Mouse (Mus musculus): ENCODE measurements around the gene Nit1. TPM values are rescaled to one million over a fixed set of nuclear protein-coding genes. Genes with fewer than 3 reads are reported as not detected.
"Not testable (repeated sequence)": the region's sequence is repeated elsewhere in the genome, so short reads cannot be mapped to it uniquely, and the experiment has no call there.

The Nit1 gene
- polyA plus RNA-seq, 1 experiment from 2014 or later, result 52.1 TPM

GRCm38 (mm10) chr1:171346095-171346450 is 627 bp upstream of the Nit1 start:
- no peak for ATAC-seq (ENCODE audit: low FRiP score, low read depth)
- peak overlapping the region; percentile 73 for H3K9ac ChIP-seq
- H3K4me3 ChIP-seq, result peak overlapping the region; percentile 93
- no peaks in the 10 kb centered on the region for H3K27me3 ChIP-seq
- peak overlapping the region; percentile 87; the same call in 1 of the 2 replicates for H3K27ac ChIP-seq (replicated peaks)
- no peaks in the 10 kb centered on the region for H3K9me3 ChIP-seq
- 1% methylated on average over 14 of the region's 14 CpGs for whole genome bisulfite sequencing
- H3K36me3 ChIP-seq, result peaks cover 26% of the 10 kb centered on the region
- H3K4me1 ChIP-seq (replicated peaks), result peaks cover 43% of the 10 kb centered on the region
- H3K4me2 ChIP-seq, result peak overlapping the region; percentile 93

- Histone ChIP-seq H3K9me3 (no peaks in the 10 kb centered on the region), H3K4me1 (replicated peaks) (peaks cover 43% of the 10 kb centered on the region), H3K36me3 (peaks cover 39% of the 10 kb centered on the region), H3K4me3 (peak overlapping the region; percentile 93), H3K4me2 (peak overlapping the region; percentile 93), H3K9ac (peak overlapping the region; percentile 73), H3K27ac (replicated peaks) (0 out of 2 replicates have a peak overlapping the region, but pooled peaks have one; percentile 87), H3K27me3 (no peaks in the 10 kb centered on the region)
- ATAC-seq (ENCODE audit: low FRiP score, low read depth), result 0 out of 2 replicates have a peak, but pooled peaks have one; percentile 4
- WGBS, result 79% methylated on average over 9 of the region's 9 CpGs
Observed at GRCm38 (mm10) chr1:171344715-171345114, 731 bp downstream of the Nit1 start.

GRCm38 (mm10) chr1:171343922-171344677 is 1.3 kb downstream of the Nit1 start:
- peaks cover 43% of the 10 kb centered on the region for H3K4me1 ChIP-seq (replicated peaks)
- no peak overlapping the region for H3K9ac ChIP-seq
- H3K4me2 ChIP-seq, result peak overlapping the region; percentile 93
- 0 out of 2 replicates have a peak, but pooled peaks have one; percentile 2 for ATAC-seq (ENCODE audit: low FRiP score, low read depth)
- H3K36me3 ChIP-seq, result peaks cover 45% of the 10 kb centered on the region
- 85% methylated on average over 9 of the region's 9 CpGs for whole genome bisulfite sequencing
- H3K27me3 ChIP-seq, result no peaks in the 10 kb centered on the region
- no peaks in the 10 kb centered on the region for H3K9me3 ChIP-seq
- H3K27ac ChIP-seq (replicated peaks), result no peak overlapping the region
- H3K4me3 ChIP-seq, result peak overlapping the region; percentile 93; the same call in 1 of the 2 replicates

- Histone ChIP-seq H3K4me3 (no peak overlapping the region), H3K27me3 (no peaks in the 10 kb centered on the region), H3K36me3 (peaks cover 61% of the 10 kb centered on the region), H3K4me1 (replicated peaks) (peaks cover 31% of the 10 kb centered on the region), H3K27ac (replicated peaks) (no peak overlapping the region), H3K4me2 (no peak overlapping the region), H3K9me3 (no peaks in the 10 kb centered on the region), H3K9ac (no peak overlapping the region)
- no peak for ATAC-seq (ENCODE audit: low FRiP score, low read depth)
- 96% methylated on average over 16 of the region's 16 CpGs for WGBS
Observed at GRCm38 (mm10) chr1:171342262-171343207, 2.9 kb downstream of the Nit1 start.

- peak overlapping the region; percentile 88 for H3K4me2 ChIP-seq
- H3K27me3 ChIP-seq, result no peaks in the 10 kb centered on the region
- H3K36me3 ChIP-seq, result no peaks in the 10 kb centered on the region
- peak overlapping the region; percentile 99 for H3K27ac ChIP-seq (replicated peaks)
- under 1% methylated on average over 4 of the region's 4 CpGs for WGBS
- peak overlapping the region; percentile 91 for H3K9ac ChIP-seq
- H3K9me3 ChIP-seq, result no peaks in the 10 kb centered on the region
- H3K4me1 ChIP-seq (replicated peaks), result peaks cover 33% of the 10 kb centered on the region
- ATAC-seq (ENCODE audit: low FRiP score, low read depth), result no peak
- H3K4me3 ChIP-seq, result peak overlapping the region; percentile 93
Observed at GRCm38 (mm10) chr1:171330216-171330560, 15.3 kb downstream of the Nit1 start.

DNA sequence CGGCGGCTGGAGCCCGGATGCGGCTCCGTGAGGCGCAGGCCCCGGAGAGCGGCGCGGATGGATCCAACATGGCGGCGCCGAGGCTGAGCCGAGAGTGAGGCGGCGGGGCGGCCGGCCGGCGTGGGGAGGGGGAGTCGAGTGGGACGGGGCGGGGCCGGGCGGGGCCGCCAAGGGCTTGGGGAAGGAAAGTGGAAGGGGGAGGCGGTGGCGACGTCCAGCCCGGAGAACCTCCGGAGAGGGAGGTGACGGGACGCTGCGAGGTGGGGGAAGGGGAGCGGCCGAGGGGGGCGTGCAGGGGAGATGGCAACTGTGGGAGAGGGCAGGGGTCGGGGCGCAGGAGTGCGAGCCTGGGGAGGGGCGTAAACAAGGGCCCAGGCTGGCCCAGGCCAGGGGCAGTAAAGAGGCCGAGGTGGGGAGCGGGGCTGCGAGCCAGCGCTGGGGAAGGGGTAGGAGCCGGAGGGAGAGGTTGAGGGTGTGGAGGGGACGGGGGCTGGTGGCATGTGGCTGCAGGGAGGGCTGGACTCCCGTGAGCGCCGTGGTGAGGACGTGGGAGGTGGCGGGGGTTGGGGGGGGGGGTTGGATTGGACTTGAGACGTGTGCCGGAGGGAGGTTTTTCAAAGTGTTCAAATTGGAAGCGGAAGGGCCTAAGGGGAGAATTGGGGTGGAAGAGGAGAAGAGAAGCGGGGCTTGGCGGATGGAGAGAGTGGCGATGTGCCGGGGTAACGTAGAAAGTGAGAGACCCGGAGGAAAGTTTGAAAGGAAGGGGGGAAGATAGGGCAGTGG is 15.8 kb downstream of the Nit1 start:
- Histone ChIP-seq H3K4me3 (peak overlapping the region; percentile 93), H3K4me1 (replicated peaks) (peaks cover 33% of the 10 kb centered on the region), H3K36me3 (no peaks in the 10 kb centered on the region), H3K9me3 (no peaks in the 10 kb centered on the region), H3K4me2 (peak overlapping the region; percentile 88), H3K9ac (peak overlapping the region; percentile 91), H3K27me3 (no peaks in the 10 kb centered on the region), H3K27ac (replicated peaks) (peak overlapping the region; percentile 99)
- under 1% methylated on average over 42 of the region's 61 CpGs for WGBS
- ATAC-seq (ENCODE audit: low FRiP score, low read depth), result peak; percentile 84

- H3K4me3 ChIP-seq, result peak within 1 kb of the TSS; percentile 93
- H3K27me3 ChIP-seq, result no peaks in the 10 kb centered on the region
- H3K4me2 ChIP-seq, result peak within 1 kb of the TSS; percentile 88
- peak within 1 kb of the TSS; percentile 91 for H3K9ac ChIP-seq
- no peaks in the 10 kb centered on the region for H3K36me3 ChIP-seq
- no peaks in the 10 kb centered on the region for H3K9me3 ChIP-seq
- under 1% methylated on average over 47 of the region's 48 CpGs for WGBS
- ATAC-seq (ENCODE audit: low FRiP score, low read depth), result peak; percentile 96
- peak within 1 kb of the TSS; percentile 99 for H3K27ac ChIP-seq (replicated peaks)
- peaks cover 33% of the 10 kb centered on the region for H3K4me1 ChIP-seq (replicated peaks)
Observed at GRCm38 (mm10) chr1:171328839-171329432, 16.5 kb downstream of the Nit1 start, which contains the start of gene Dedd. TSS of gene Dedd (plus strand) at chr1:171329145.

DNA sequence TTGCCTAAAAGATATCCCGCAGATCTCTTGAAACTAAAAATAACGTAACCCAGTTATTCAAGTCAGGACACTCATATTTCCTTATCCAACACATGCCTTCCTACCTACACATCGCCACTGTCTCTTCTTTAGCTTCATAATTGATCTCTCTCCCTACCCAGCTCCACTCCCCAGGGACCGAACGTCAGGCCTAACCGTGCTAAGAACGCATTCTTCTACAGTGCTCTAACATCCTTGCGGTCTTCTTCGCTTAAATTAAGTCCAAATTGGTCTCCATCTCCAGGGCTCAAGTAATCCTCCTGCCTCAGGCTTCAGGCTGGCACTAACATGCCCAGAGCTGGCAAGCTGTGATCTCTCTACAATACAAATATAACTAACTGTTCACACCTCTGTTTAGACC is 17.2 kb downstream of the Nit1 start:
- peak; percentile 0; the same call in 1 of the 2 replicates for ATAC-seq (ENCODE audit: low FRiP score, low read depth)
- Histone ChIP-seq H3K4me3 (peak overlapping the region; percentile 93), H3K9me3 (no peaks in the 10 kb centered on the region), H3K27ac (replicated peaks) (peak overlapping the region; percentile 99), H3K36me3 (no peaks in the 10 kb centered on the region), H3K9ac (peak overlapping the region; percentile 91), H3K4me2 (peak overlapping the region; percentile 88), H3K4me1 (replicated peaks) (peaks cover 30% of the 10 kb centered on the region), H3K27me3 (no peaks in the 10 kb centered on the region)
- 29% methylated on average over 9 of the region's 9 CpGs for WGBS

DNA sequence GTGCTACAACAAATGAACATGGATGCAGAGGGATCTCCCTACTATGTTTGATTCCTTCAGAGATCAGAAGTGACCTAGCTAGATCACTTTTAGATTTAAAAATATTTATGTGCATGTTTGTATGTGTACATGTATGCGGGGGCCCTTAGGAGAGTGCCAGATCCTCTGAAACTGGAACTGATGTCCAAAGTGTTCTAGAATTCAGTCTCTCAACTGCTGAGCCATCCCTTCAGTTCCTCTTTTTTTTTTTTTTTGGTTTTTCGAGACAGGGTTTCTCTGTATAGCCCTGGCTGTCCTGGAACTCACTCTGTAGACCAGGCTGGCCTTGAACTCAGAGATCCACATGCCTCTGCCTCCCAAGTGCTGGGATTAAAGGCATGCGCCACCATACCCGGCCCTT is 18.9 kb downstream of the Nit1 start:
- not testable (repeated sequence) for ATAC-seq (ENCODE audit: low FRiP score, low read depth); H3K4me2 ChIP-seq; H3K9ac ChIP-seq; H3K36me3 ChIP-seq; H3K27ac ChIP-seq (replicated peaks); H3K27me3 ChIP-seq; H3K4me3 ChIP-seq; H3K9me3 ChIP-seq
- 85% methylated on average over 4 of the region's 4 CpGs for WGBS
- peaks cover 30% of the 10 kb centered on the region for H3K4me1 ChIP-seq (replicated peaks)

- no peak for ATAC-seq (ENCODE audit: low FRiP score, low read depth)
- Histone ChIP-seq H3K36me3 (no peaks in the 10 kb centered on the region), H3K27ac (replicated peaks) (no peak overlapping the region)
Observed at GRCm38 (mm10) chr1:171325571-171325970, 19.9 kb downstream of the Nit1 start.

GRCm38 (mm10) chr1:171322012-171322411 is 23.4 kb downstream of the Nit1 start:
- Histone ChIP-seq H3K4me2 (no peak overlapping the region), H3K4me1 (replicated peaks) (peaks cover under 1% of the 10 kb centered on the region), H3K9ac (no peak overlapping the region), H3K27ac (replicated peaks) (no peak overlapping the region), H3K4me3 (no peak overlapping the region), H3K27me3 (no peaks in the 10 kb centered on the region), H3K36me3 (no peaks in the 10 kb centered on the region), H3K9me3 (no peaks in the 10 kb centered on the region)
- ATAC-seq (ENCODE audit: low FRiP score, low read depth), result no peak; the same call in 1 of the 2 replicates
- WGBS, result 73% methylated on average over 1 of the region's 1 CpGs

More at GRCm38 (mm10) chr1:171325571-171325970, 19.9 kb downstream of the Nit1 start:
- Histone ChIP-seq H3K4me3 (no peak overlapping the region), H3K4me2 (no peak overlapping the region), H3K4me1 (replicated peaks) (peaks cover 21% of the 10 kb centered on the region), H3K27me3 (no peaks in the 10 kb centered on the region), H3K9ac (no peak overlapping the region; the same call in 1 of the 2 replicates), H3K9me3 (no peaks in the 10 kb centered on the region)
- 92% methylated on average over 2 of the region's 2 CpGs for WGBS

Data from hindbrain, embryonic 15.5 days (tissue).